Mouse (Mus musculus) stomach, embryonic 14.5 days (tissue): ENCODE measurements around the gene Siah2. TPM values are rescaled to one million over a fixed set of nuclear protein-coding genes. Genes with fewer than 3 reads are reported as not detected.

Experiments
- ATAC-seq: fragments of 200-750 bp; cut with Nextera tagmentation; 2 replicates; pipeline ENCODE4 v1.8.0; 2017; ENCODE audit warnings: low read depth, moderate TSS enrichment; ENCODE audit not compliant: insufficient number of reproducible peaks, insufficient read depth, low FRiP score
- H3K27ac ChIP-seq: fragments of 300-500 bp; sonication (generic); 2 replicates; pipeline ENCODE4 v1.5.1; 2014; ENCODE audit warnings: mild to moderate bottlenecking, low read length, moderate library complexity, mixed read lengths
- H3K27me3 ChIP-seq: fragments of 300-500 bp; sonication (generic); 2 replicates; pipeline ENCODE4 v1.6.1; 2014; ENCODE audit warnings: low read length, control low read depth, mixed read lengths; ENCODE audit not compliant: control insufficient read depth, insufficient read depth
- H3K36me3 ChIP-seq: fragments of 300-500 bp; sonication (generic); 2 replicates; pipeline ENCODE4 v1.6.1; 2014; ENCODE audit warnings: mild to moderate bottlenecking, control low read depth, low read length, moderate library complexity, mixed read lengths; ENCODE audit not compliant: control insufficient read depth, insufficient read depth
- H3K4me1 ChIP-seq: fragments of 300-500 bp; sonication (generic); 2 replicates; pipeline ENCODE4 v1.6.1; 2014; ENCODE audit warnings: low read length, control low read depth, mixed read lengths; ENCODE audit not compliant: control insufficient read depth, insufficient read depth
- H3K4me2 ChIP-seq: fragments of 300-500 bp; sonication (generic); replicated peaks from 2 replicates; pipeline ENCODE4 v1.6.1; 2014; ENCODE audit warnings: low read depth, low read length, control low read depth
- H3K4me3 ChIP-seq: fragments of 300-500 bp; sonication (generic); 2 replicates; pipeline ENCODE4 v1.5.1; 2014; ENCODE audit warnings: low read depth, low read length, control low read depth
- H3K9ac ChIP-seq: fragments of 300-500 bp; sonication (generic); replicated peaks from 2 replicates; pipeline ENCODE4 v1.6.1; 2014; ENCODE audit warnings: low read depth, mild to moderate bottlenecking, control low read depth, low read length, moderate library complexity, mixed read lengths
- H3K9me3 ChIP-seq: fragments of 300-500 bp; sonication (generic); 2 replicates; pipeline ENCODE4 v1.6.1; 2016; ENCODE audit warnings: low read depth, low read length, control low read depth; ENCODE audit not compliant: control insufficient read depth
- WGBS: fragments of 180-500 bp; shearing (Covaris S2); extraction: QIAGEN DNeasy Blood & Tissue Kit; methylation state at CpG from one replicate; pipeline ENCODE4 v1.1.7; 2014; 5-methylcytosine and 5-hydroxymethylcytosine counted together
- polyA plus RNA-seq: library from polyadenylated mRNA; unstranded; fragments of >200 nt; fragmentation: Nextera tagmentation; extraction: Ambion mirVana; gene quantifications from 2 replicates; pipeline ENCODE4 v1.2.1, GENCODE M21; 2014

Gene Siah2
- polyA plus RNA-seq, 1 experiment from 2014 or later = 5.5 TPM

GRCm38 (mm10) chr3:58726374-58726773, 34.2 kb upstream of the Siah2 start:
- 73% methylated on average over 3 of the region's 3 CpGs for WGBS

GRCm38 (mm10) chr3:58724815-58725214, 32.6 kb upstream of the Siah2 start:
- no peak for ATAC-seq
- no peak overlapping the region for H3K27ac ChIP-seq
- no peaks in the 10 kb centered on the region for H3K9me3 ChIP-seq
- H3K36me3 ChIP-seq = no peaks in the 10 kb centered on the region
- no peak overlapping the region for H3K4me2 ChIP-seq
- H3K9ac ChIP-seq = no peak overlapping the region
- no peak overlapping the region for H3K4me3 ChIP-seq
- no peaks in the 10 kb centered on the region for H3K27me3 ChIP-seq
- H3K4me1 ChIP-seq = no peaks in the 10 kb centered on the region

More at GRCm38 (mm10) chr3:58726374-58726773, 34.2 kb upstream of the Siah2 start:
- H3K9ac ChIP-seq = no peak overlapping the region
- no peaks in the 10 kb centered on the region for H3K4me1 ChIP-seq
- no peak for ATAC-seq
- H3K9me3 ChIP-seq = no peaks in the 10 kb centered on the region
- no peak overlapping the region for H3K4me2 ChIP-seq
- H3K27ac ChIP-seq = no peak overlapping the region
- no peaks in the 10 kb centered on the region for H3K27me3 ChIP-seq
- no peaks in the 10 kb centered on the region for H3K36me3 ChIP-seq
- no peak overlapping the region for H3K4me3 ChIP-seq

GRCm38 (mm10) chr3:58723656-58724055, 31.5 kb upstream of the Siah2 start:
- H3K4me1 ChIP-seq = no peaks in the 10 kb centered on the region
- 98% methylated on average over 2 of the region's 2 CpGs for WGBS
- no peaks in the 10 kb centered on the region for H3K27me3 ChIP-seq
- ATAC-seq = no peak
- no peak overlapping the region for H3K27ac ChIP-seq
- H3K4me3 ChIP-seq = no peak overlapping the region
- H3K9me3 ChIP-seq = no peaks in the 10 kb centered on the region
- no peak overlapping the region for H3K4me2 ChIP-seq
- H3K9ac ChIP-seq = no peak overlapping the region
- H3K36me3 ChIP-seq = no peaks in the 10 kb centered on the region

GRCm38 (mm10) chr3:58719461-58720230, 27.4 kb upstream of the Siah2 start:
- 73% methylated on average over 9 of the region's 9 CpGs for WGBS
- ATAC-seq = no peak

GRCm38 (mm10) chr3:58716705-58717104, 24.5 kb upstream of the Siah2 start:
- H3K36me3 ChIP-seq = no peaks in the 10 kb centered on the region
- no peaks in the 10 kb centered on the region for H3K27me3 ChIP-seq
- H3K4me2 ChIP-seq = no peak overlapping the region
- H3K4me1 ChIP-seq = no peaks in the 10 kb centered on the region
- H3K27ac ChIP-seq = no peak overlapping the region
- 71% methylated on average over 2 of the region's 2 CpGs for WGBS
- ATAC-seq = no peak
- H3K9ac ChIP-seq = no peak overlapping the region
- no peak overlapping the region for H3K4me3 ChIP-seq
- no peaks in the 10 kb centered on the region for H3K9me3 ChIP-seq

More at GRCm38 (mm10) chr3:58719461-58720230, 27.4 kb upstream of the Siah2 start:
- Histone ChIP-seq H3K27ac (no peak overlapping the region), H3K4me2 (no peak overlapping the region), H3K4me3 (no peak overlapping the region), H3K9ac (no peak overlapping the region), H3K27me3 (no peaks in the 10 kb centered on the region), H3K36me3 (no peaks in the 10 kb centered on the region), H3K9me3 (no peaks in the 10 kb centered on the region), H3K4me1 (no peaks in the 10 kb centered on the region)

GRCm38 (mm10) chr3:58714767-58715166, 22.6 kb upstream of the Siah2 start:
- no peaks in the 10 kb centered on the region for H3K9me3 ChIP-seq
- H3K27me3 ChIP-seq = no peaks in the 10 kb centered on the region
- no peaks in the 10 kb centered on the region for H3K36me3 ChIP-seq
- WGBS = 71% methylated on average over 2 of the region's 2 CpGs
- no peak overlapping the region for H3K27ac ChIP-seq
- no peaks in the 10 kb centered on the region for H3K4me1 ChIP-seq
- ATAC-seq = no peak
- no peak overlapping the region for H3K9ac ChIP-seq
- no peak overlapping the region for H3K4me3 ChIP-seq
- H3K4me2 ChIP-seq = no peak overlapping the region

- no peak overlapping the region for H3K4me2 ChIP-seq
- no peaks in the 10 kb centered on the region for H3K4me1 ChIP-seq
- WGBS = 76% methylated on average over 2 of the region's 2 CpGs
- no peaks in the 10 kb centered on the region for H3K27me3 ChIP-seq
- no peak overlapping the region for H3K9ac ChIP-seq
- no peaks in the 10 kb centered on the region for H3K9me3 ChIP-seq
- no peaks in the 10 kb centered on the region for H3K36me3 ChIP-seq
- no peak overlapping the region for H3K4me3 ChIP-seq
- no peak for ATAC-seq
- no peak overlapping the region for H3K27ac ChIP-seq
These were observed 21.8 kb upstream of the Siah2 start for GRCm38 (mm10) chr3:58714034-58714433.

- Histone ChIP-seq H3K9ac (no peak overlapping the region), H3K27me3 (no peaks in the 10 kb centered on the region), H3K27ac (no peak overlapping the region), H3K36me3 (no peaks in the 10 kb centered on the region), H3K4me3 (no peak overlapping the region), H3K4me2 (no peak overlapping the region), H3K4me1 (no peaks in the 10 kb centered on the region), H3K9me3 (no peaks in the 10 kb centered on the region)
- WGBS = 75% methylated on average over 4 of the region's 4 CpGs
- no peak for ATAC-seq
These were observed 21.0 kb upstream of the Siah2 start for GRCm38 (mm10) chr3:58713191-58713590.

GRCm38 (mm10) chr3:58704547-58704946, 12.3 kb upstream of the Siah2 start:
- no peaks in the 10 kb centered on the region for H3K4me1 ChIP-seq
- WGBS = 71% methylated on average over 4 of the region's 4 CpGs
- no peaks in the 10 kb centered on the region for H3K27me3 ChIP-seq
- no peak overlapping the region for H3K4me2 ChIP-seq
- no peak overlapping the region for H3K27ac ChIP-seq
- H3K9ac ChIP-seq = no peak overlapping the region
- no peak overlapping the region for H3K4me3 ChIP-seq
- H3K9me3 ChIP-seq = no peaks in the 10 kb centered on the region
- ATAC-seq = no peak
- no peaks in the 10 kb centered on the region for H3K36me3 ChIP-seq
